Mouse (Mus musculus) lung, adult 2 months (tissue): ENCODE results near the gene Erbin. TPM values are rescaled to one million over a fixed set of nuclear protein-coding genes. Genes with fewer than 3 reads are reported as not detected.

Experiments
- DNase-seq: peaks from one replicate; pipeline ENCODE4 v3.0.0; 2022
- H3K4me1 ChIP-seq: fragments of 200-500 bp; 2 replicates; pipeline ENCODE4 v1.6.1; 2011; ENCODE audit warnings: low read length; ENCODE audit not compliant: control insufficient read depth, insufficient read depth
- H3K4me3 ChIP-seq: fragments of 200-500 bp; replicated peaks from 2 replicates; pipeline ENCODE3; 2011; ENCODE audit warnings: low read depth, mild to moderate bottlenecking, control low read depth, low read length; ENCODE audit errors: extremely low read depth
- CTCF ChIP-seq: fragments of 200-500 bp; IDR thresholded peaks from 2 replicates; pipeline ENCODE4 v1.5.1; 2011; ENCODE audit warnings: mild to moderate bottlenecking, low read length, control low read depth; ENCODE audit not compliant: insufficient read depth
- POLR2A ChIP-seq: fragments of 200-500 bp; IDR thresholded peaks from 2 replicates; pipeline ENCODE4 v1.6.1; 2011; ENCODE audit warnings: low read depth, mild to moderate bottlenecking, control low read depth, low read length, borderline replicate concordance; ENCODE audit errors: extremely low read depth
- WGBS: fragments of 180-500 bp; shearing (Covaris S2); methylation state at CpG from one replicate; pipeline ENCODE4 v1.1.7; 2018; 5-methylcytosine and 5-hydroxymethylcytosine counted together
- polyA plus RNA-seq: library from polyadenylated mRNA; depleted of rRNA; stranded (reverse); fragments of >200 nt; gene quantifications from 2 replicates; pipeline ENCODE4 v1.2.3, GENCODE M21; 2012

The Erbin gene
- polyA plus RNA-seq, 1 experiment = 17.4 TPM

DNA sequence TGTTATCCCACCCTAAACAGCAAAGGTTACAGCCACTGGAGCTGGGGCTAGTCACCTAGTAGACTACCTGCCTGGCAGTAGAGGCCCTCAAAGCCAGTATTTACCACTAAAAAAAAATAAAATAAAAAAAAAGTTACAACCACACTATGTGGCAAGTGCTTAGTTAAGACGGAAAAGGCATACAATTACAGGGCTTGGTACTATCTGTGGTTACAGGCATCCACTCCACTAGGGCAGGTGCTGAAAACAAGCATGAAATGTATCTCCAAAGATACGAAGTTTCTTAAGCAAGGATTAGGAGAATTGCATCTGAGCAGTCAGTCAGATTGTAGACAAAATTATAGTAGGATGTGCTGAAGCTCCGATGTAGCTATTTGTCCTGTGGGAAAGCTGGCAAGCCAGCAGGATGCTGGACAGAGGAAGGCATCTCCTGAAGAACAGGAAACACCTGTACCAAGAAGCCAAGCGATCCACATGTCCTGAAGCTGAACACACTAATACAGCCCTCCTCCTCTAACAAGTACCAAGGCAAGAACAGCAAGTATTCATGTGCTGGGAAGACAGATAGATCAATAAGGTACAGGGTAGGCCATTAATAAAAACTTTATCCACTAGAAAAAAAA, 6.1 kb downstream of the Erbin start:
- DNase-seq = no peak
- Histone ChIP-seq H3K4me3 (no peak overlapping the region), H3K4me1 (peaks cover 27% of the 10 kb centered on the region)
- WGBS = 39% methylated on average over 4 of the region's 4 CpGs
- TF ChIP-seq POLR2A = no peak
- no peak for TF ChIP-seq CTCF

- WGBS = 48% methylated on average over 3 of the region's 3 CpGs
- DNase-seq = no peak
- TF ChIP-seq CTCF = no peak
- TF ChIP-seq POLR2A = no peak
- no peak overlapping the region for H3K4me3 ChIP-seq
- H3K4me1 ChIP-seq = peaks cover 27% of the 10 kb centered on the region
Observed at GRCm38 (mm10) chr13:103912351-103912750, 8.0 kb downstream of the Erbin start.

DNA sequence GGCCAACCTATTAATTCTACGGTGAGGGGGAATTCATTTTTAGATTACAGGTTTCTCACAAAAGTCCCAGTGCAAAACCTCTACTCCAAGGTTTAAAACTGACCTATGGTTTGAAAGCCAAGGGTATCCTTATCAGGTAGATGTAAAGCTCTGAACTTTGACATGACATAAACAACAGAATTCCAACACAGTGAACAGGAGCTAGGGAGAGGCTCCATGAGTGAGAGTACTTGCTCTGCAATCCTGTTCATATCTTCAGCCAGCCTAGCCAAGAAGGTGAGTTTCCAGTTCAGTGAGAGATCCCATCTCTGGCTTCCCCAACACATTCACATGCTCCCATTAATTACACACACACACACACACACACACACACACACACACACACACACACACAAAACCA, 9.7 kb downstream of the Erbin start:
- H3K4me3 ChIP-seq = no peak overlapping the region
- TF ChIP-seq CTCF (no peak), POLR2A (no peak)
- WGBS = 75% methylated on average over 1 of the region's 1 CpGs

GRCm38 (mm10) chr13:103909894-103910293, 10.4 kb downstream of the Erbin start:
- 40% methylated on average over 3 of the region's 3 CpGs for WGBS
- peaks cover 16% of the 10 kb centered on the region for H3K4me1 ChIP-seq
- no peak for DNase-seq
- no peak for TF ChIP-seq CTCF
- no peak for TF ChIP-seq POLR2A
- H3K4me3 ChIP-seq = no peak overlapping the region

More for the DNA sequence above, 9.7 kb downstream of the Erbin start:
- H3K4me1 ChIP-seq = peaks cover 17% of the 10 kb centered on the region
- no peak for DNase-seq

DNA sequence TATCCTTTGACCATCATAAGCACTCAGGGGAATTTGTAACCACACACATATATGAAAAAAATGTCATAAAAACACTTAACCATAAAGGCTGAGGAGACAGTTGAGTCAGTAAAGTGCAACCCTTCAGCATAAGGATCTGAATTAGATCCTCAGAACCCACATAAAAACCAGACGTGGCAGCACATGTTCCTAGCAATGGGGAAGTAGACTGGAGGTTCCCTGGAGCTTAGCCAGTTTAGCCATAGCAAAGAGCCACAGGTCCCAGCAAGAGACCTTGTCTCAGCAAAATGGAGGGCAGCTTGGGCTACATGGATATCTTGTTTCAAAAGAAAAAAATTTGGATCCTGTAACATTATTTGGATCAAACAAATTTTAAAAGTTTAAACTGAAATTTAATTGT, 20.3 kb downstream of the Erbin start:
- Histone ChIP-seq H3K4me3 (no peak overlapping the region), H3K4me1 (no peaks in the 10 kb centered on the region)
- TF ChIP-seq CTCF (no peak), POLR2A (no peak)
- WGBS = 28% methylated on average over 1 of the region's 1 CpGs
- DNase-seq = no peak

DNA sequence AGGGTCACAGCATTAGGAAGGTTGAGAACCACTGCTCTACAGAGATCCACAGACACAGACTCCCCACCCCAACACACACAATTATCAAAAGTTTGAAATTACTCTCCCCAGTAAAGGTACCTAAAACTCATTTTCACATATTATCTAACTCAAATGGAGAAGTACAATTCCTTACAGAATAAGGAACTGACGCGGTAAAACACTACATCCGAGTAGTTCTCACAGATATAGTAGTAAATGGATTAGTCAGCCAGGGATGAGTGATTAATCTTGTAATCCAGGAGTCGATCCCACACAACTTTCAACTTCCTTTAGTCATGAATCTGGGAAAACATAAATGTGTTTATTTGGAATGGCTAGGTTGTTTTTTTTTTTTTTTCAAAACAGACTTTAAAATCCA, 22.7 kb downstream of the Erbin start:
- TF ChIP-seq CTCF (no peak), POLR2A (no peak)
- no peak overlapping the region for H3K4me3 ChIP-seq
- 79% methylated on average over 4 of the region's 4 CpGs for WGBS
- DNase-seq = no peak
- peaks cover 3% of the 10 kb centered on the region for H3K4me1 ChIP-seq

- DNase-seq = no peak
- H3K4me3 ChIP-seq = no peak overlapping the region
- TF ChIP-seq CTCF = no peak
- no peak for TF ChIP-seq POLR2A
- WGBS = 85% methylated on average over 5 of the region's 5 CpGs
- peaks cover 14% of the 10 kb centered on the region for H3K4me1 ChIP-seq
Observed at GRCm38 (mm10) chr13:103893065-103893464, 27.2 kb downstream of the Erbin start.

GRCm38 (mm10) chr13:103890038-103890437, 30.3 kb downstream of the Erbin start:
- H3K4me1 ChIP-seq = peaks cover 14% of the 10 kb centered on the region
- DNase-seq = no peak
- H3K4me3 ChIP-seq = no peak overlapping the region
- 48% methylated on average over 3 of the region's 3 CpGs for WGBS
- no peak for TF ChIP-seq CTCF
- no peak for TF ChIP-seq POLR2A

DNA sequence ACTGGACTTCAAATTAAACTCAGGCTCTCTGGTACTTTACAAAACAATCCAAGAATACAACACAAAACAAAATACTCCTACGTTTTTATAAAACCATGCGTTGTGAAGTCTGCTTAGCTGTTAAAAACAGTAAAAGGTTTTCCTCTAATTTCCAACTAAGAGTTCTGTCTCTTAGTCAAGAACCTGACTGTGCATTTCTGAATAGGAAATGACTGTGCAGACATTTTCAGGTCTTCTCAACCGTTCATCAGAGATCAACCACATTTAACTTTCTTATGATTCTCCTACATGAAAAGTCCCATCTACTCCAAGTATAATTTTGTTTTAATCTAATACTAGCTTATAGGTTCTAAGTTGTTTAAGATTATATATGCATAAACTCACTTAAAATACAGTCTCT, 33.8 kb downstream of the Erbin start:
- no peak for DNase-seq
- TF ChIP-seq POLR2A (no peak), CTCF (no peak)
- peaks cover 8% of the 10 kb centered on the region for H3K4me1 ChIP-seq
- no peak overlapping the region for H3K4me3 ChIP-seq
- WGBS = 67% methylated on average over 3 of the region's 3 CpGs

DNA sequence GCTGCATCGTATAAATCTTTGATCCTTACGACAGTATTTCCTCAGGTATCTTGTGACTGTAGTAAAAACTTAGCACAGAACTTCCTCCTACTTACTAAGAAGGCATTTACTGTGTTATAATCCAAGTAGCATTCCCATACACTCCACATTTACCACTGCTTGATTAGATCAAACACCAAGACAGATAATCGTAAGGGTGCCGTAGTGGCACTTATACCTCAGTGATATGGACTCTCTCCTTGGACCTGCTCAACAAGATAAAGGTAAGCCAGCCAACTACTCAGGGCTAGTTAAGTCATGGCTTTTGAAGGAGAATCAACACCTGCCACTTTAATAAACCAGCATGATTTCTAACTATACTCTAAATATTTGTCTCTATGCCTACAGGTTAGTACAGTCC, 39.1 kb downstream of the Erbin start:
- 83% methylated on average over 4 of the region's 4 CpGs for WGBS

More for the DNA sequence above, 39.1 kb downstream of the Erbin start:
- no peak for DNase-seq
- H3K4me1 ChIP-seq = no peaks in the 10 kb centered on the region
- H3K4me3 ChIP-seq = no peak overlapping the region
- TF ChIP-seq CTCF (no peak), POLR2A (no peak)
